Mouse (Mus musculus) midbrain, embryonic 14.5 days (tissue): ENCODE results near the gene Mbd6. TPM values are rescaled to one million over a fixed set of nuclear protein-coding genes. Genes with fewer than 3 reads are reported as not detected.

Experiments
- ATAC-seq: fragments of 200-750 bp; cut with Nextera tagmentation; 2 replicates; pipeline ENCODE4 v1.8.0; 2017; ENCODE audit warnings: moderate number of reproducible peaks, moderate library complexity; ENCODE audit not compliant: low FRiP score, low TSS enrichment
- DNase-seq: peaks from one replicate; pipeline ENCODE4 v3.0.0-alpha.2; 2015
- H3K27ac ChIP-seq: fragments of 300-500 bp; sonication (generic); replicated peaks from 2 replicates; pipeline ENCODE4 v1.5.1; 2014; ENCODE audit warnings: mild to moderate bottlenecking, low read depth, low read length, moderate library complexity
- H3K27me3 ChIP-seq: fragments of 300-500 bp; sonication (generic); 2 replicates; pipeline ENCODE4 v1.6.1; 2014; ENCODE audit warnings: low read length, control low read depth, mixed read lengths; ENCODE audit not compliant: control insufficient read depth, insufficient read depth
- H3K36me3 ChIP-seq: fragments of 300-500 bp; sonication (generic); 2 replicates; pipeline ENCODE4 v1.6.1; 2014; ENCODE audit warnings: low read length, control low read depth; ENCODE audit not compliant: control insufficient read depth, insufficient read depth
- H3K4me1 ChIP-seq: fragments of 300-500 bp; sonication (generic); 2 replicates; pipeline ENCODE4 v1.6.1; 2014; ENCODE audit warnings: mild to moderate bottlenecking, antibody characterized with exemption, low read length, control low read depth; ENCODE audit not compliant: control insufficient read depth, insufficient read depth
- H3K4me2 ChIP-seq: fragments of 300-500 bp; sonication (generic); 2 replicates; pipeline ENCODE4 v1.6.1; 2014; ENCODE audit warnings: mild to moderate bottlenecking, low read length, moderate library complexity
- H3K4me3 ChIP-seq: fragments of 300-500 bp; sonication (generic); replicated peaks from 2 replicates; pipeline ENCODE4 v1.5.1; 2014; ENCODE audit warnings: low read depth, low read length
- H3K9ac ChIP-seq: fragments of 300-500 bp; sonication (generic); replicated peaks from 2 replicates; pipeline ENCODE4 v1.6.1; 2014; ENCODE audit warnings: mild to moderate bottlenecking, low read length, moderate library complexity
- H3K9me3 ChIP-seq: fragments of 300-500 bp; sonication (generic); 2 replicates; pipeline ENCODE4 v1.6.1; 2016; ENCODE audit warnings: low read length, control low read depth, mixed read lengths; ENCODE audit not compliant: control insufficient read depth
- WGBS: fragments of 180-500 bp; shearing (Covaris S2); extraction: QIAGEN DNeasy Blood & Tissue Kit; methylation state at CpG from one replicate; pipeline ENCODE4 v1.1.7; 2014; 5-methylcytosine and 5-hydroxymethylcytosine counted together
- polyA plus RNA-seq: library from polyadenylated mRNA; unstranded; fragments of >200 nt; fragmentation: Nextera tagmentation; extraction: Ambion mirVana; gene quantifications from 2 replicates; pipeline ENCODE4 v1.2.1, GENCODE M21; 2014

The Mbd6 gene
- polyA plus RNA-seq, 1 experiment from 2014 or later, result 18.0 TPM

DNA sequence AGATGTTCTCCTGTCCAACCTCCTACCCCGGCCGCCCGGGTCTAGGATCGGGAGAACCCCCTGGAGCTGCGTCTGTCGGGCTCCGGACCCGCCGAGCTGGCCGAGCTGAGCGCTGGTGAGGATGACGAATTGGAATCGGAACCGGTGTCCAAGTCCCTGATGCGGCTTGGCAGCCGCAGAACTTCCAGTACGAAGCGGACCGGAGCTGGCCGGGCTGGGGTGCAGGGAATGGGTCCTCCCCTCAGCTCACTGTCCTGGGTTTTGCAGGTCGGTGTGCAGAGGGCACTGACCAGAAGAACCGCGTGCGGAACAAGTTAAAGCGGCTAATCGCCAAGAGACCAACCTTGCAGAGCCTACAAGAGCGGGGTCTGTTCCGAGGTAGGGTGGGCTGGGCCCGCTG, 38.0 kb upstream of the Mbd6 start:
- 4% methylated on average over 29 of the region's 29 CpGs for WGBS
- H3K27ac ChIP-seq, result no peak overlapping the region
- no peak for ATAC-seq
- no peaks in the 10 kb centered on the region for H3K9me3 ChIP-seq
- H3K9ac ChIP-seq, result no peak overlapping the region; the same call in 1 of the 2 replicates
- H3K4me1 ChIP-seq, result peaks cover 10% of the 10 kb centered on the region; the same call in 1 of the 2 replicates
- peak overlapping the region; percentile 52 for H3K4me2 ChIP-seq
- no peak for DNase-seq
- H3K36me3 ChIP-seq, result no peaks in the 10 kb centered on the region
- peak overlapping the region; percentile 29 for H3K4me3 ChIP-seq
- H3K27me3 ChIP-seq, result peaks cover 57% of the 10 kb centered on the region

DNA sequence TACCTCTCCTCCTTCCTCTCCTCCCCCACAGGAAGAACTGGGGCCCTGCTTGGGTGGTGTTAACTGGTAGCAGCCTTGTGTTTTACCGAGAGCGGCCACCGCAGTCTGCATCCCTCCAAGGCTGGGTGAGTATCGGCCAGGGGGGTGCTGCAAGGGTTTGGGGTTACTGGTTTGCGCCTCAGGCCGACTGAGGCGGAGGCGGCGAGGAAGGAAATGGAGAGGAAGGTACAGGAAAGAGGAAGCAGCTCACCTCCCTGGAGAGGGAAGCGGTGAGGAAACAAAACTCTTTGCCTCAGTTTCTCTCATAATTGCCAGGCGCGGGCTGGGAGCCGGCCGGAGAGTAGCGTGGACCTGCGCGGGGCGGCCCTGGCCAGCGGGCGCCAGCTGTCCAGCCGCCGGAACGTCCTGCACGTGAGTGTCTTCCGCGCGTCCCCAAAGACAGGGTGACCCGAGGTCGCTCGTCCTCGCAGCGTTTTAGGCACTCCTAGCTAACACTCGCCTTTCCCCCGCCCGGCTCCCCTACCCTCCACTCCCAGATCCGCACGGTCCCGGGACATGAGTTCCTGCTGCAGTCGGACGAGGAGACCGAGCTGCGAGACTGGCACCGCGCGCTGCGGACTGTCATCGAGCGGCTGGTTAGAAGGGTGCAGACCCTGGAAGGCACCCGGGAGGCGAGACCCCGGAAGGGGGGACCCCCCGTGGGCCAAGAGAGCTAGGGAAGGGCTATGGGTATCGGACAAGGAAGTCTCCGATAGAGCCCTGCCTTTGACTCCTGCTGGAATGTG, 37.4 kb upstream of the Mbd6 start:
- H3K9me3 ChIP-seq, result no peaks in the 10 kb centered on the region
- WGBS, result under 1% methylated on average over 54 of the region's 54 CpGs
- no peaks in the 10 kb centered on the region for H3K36me3 ChIP-seq
- peak overlapping the region; percentile 52 for H3K4me2 ChIP-seq
- peak overlapping the region; percentile 29 for H3K4me3 ChIP-seq
- H3K27ac ChIP-seq, result no peak overlapping the region
- no peak overlapping the region; the same call in 1 of the 2 replicates for H3K9ac ChIP-seq
- DNase-seq, result peak; percentile 33
- H3K4me1 ChIP-seq, result peaks cover 10% of the 10 kb centered on the region; the same call in 1 of the 2 replicates
- no peak for ATAC-seq
- H3K27me3 ChIP-seq, result peaks cover 57% of the 10 kb centered on the region

DNA sequence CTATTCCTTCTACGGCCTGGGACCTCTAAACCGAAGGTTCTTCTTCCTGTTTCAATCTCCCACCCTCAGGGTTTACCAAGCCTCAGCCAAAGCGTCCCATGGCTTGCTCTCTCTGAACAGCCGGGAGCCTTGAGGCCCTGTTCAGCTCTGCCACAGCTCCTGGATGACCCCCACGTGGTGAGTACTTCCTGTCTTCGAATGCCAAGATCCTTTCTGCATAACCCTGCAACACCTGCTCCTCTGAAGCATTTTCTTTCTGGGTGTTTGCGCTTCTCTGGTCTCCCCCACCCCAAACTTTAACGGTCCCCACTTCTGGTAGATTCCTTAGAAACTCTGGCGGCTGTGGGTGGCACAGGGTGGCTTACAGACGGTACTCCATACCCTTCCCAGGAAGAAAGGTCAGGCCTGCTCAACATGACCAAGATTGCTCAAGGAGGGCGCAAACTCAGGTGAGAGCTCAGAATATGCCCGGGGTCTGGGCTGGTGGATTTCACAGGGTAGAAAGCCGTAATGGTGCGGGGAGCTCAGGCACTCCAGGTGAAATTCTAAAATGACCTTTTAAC, 36.7 kb upstream of the Mbd6 start:
- Histone ChIP-seq H3K36me3 (no peaks in the 10 kb centered on the region), H3K9me3 (no peaks in the 10 kb centered on the region), H3K9ac (no peak overlapping the region), H3K4me3 (0 out of 2 replicates have a peak overlapping the region, but pooled peaks have one; percentile 29), H3K27ac (no peak overlapping the region), H3K4me2 (no peak overlapping the region), H3K27me3 (peaks cover 57% of the 10 kb centered on the region), H3K4me1 (peaks cover 10% of the 10 kb centered on the region; the same call in 1 of the 2 replicates)
- DNase-seq, result no peak
- WGBS, result 29% methylated on average over 14 of the region's 14 CpGs
- ATAC-seq, result no peak

DNA sequence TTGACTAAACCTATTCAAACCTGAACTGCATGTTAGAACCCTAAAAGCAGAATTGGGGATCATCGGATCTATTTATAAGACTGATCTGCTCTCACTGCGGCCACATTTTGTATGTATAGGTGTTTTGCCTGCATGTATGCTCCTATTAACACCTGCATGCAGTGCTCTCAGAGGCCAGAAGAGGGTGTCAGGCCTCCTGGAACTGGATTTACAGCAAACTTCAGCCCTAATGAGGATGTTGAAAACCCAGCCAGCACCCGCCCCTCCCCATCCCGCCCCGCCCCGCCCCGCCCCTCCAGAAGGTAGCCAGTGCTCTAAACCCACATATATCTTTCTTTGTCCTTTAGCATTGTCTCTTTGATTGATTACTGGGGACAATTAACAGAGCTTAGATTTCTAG, 35.7 kb upstream of the Mbd6 start:
- H3K36me3 ChIP-seq, result no peaks in the 10 kb centered on the region
- H3K4me3 ChIP-seq, result no peak overlapping the region
- H3K27me3 ChIP-seq, result peaks cover 57% of the 10 kb centered on the region
- 10% methylated on average over 7 of the region's 7 CpGs for WGBS
- DNase-seq, result peak; percentile 51
- H3K9me3 ChIP-seq, result no peaks in the 10 kb centered on the region
- no peak for ATAC-seq
- H3K4me1 ChIP-seq, result peaks cover 10% of the 10 kb centered on the region; the same call in 1 of the 2 replicates
- H3K9ac ChIP-seq, result no peak overlapping the region
- H3K4me2 ChIP-seq, result no peak overlapping the region
- H3K27ac ChIP-seq, result no peak overlapping the region

DNA sequence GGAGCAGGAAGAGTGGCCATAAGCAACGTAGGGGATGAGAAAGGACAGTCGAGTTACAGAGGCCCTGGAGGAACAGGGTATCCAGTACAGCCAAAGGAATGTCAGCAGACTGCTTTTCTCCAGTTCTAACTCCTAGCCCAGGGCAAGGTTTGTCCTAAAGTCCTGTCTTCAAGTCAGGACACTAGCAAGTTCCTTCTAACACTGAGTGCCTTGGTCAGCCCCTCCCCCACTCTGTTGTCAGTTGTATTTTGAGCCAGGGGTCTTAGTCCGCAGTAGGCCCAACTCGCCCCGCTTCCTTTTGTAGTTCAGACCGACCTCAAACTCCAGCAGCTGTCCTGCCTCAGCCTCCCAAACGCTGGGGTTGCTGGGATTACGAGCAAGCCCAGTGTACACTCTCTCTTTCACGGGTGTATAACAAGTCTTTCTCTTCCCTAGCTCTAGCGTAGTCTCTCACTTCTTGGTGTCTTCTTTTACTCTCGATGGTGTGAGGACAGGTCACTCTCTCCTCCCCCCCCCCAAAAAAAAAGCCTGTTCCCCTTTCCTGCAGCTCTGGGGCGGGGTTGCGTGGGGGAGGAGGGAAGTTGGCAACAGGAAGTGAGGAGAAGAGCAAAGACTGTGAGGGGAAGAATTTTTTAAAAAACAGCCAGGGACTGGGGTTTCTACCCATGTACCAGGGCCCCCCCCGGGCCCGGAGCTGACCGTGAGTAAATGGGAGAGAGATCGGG, 34.5 kb upstream of the Mbd6 start:
- H3K9ac ChIP-seq, result no peak overlapping the region
- no peak for DNase-seq
- no peak for ATAC-seq
- peaks cover 47% of the 10 kb centered on the region for H3K27me3 ChIP-seq
- 77% methylated on average over 17 of the region's 17 CpGs for WGBS
- no peak overlapping the region for H3K4me3 ChIP-seq
- no peaks in the 10 kb centered on the region for H3K9me3 ChIP-seq
- H3K4me1 ChIP-seq, result peaks cover 10% of the 10 kb centered on the region; the same call in 1 of the 2 replicates
- H3K27ac ChIP-seq, result no peak overlapping the region
- H3K36me3 ChIP-seq, result no peaks in the 10 kb centered on the region
- H3K4me2 ChIP-seq, result no peak overlapping the region

DNA sequence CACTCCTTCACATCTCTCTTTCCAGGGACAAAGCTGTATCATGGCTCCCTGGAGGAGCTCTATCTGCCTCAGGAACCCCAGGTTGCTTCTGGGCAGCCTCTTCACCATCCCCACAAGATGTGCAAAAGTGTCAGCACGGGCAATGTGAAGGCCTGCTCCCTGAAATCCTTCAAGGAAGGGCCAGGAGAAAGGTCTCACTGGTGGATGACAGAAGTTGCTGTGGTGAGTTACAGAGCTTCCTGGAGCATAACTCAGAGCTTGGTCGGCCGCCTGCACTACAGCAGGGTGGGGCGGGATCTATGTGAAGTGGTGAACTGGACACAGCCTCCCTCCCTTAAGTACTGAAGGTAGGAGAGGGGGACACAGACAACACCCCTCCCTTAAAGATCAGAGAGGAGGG, 33.9 kb upstream of the Mbd6 start:
- no peak for ATAC-seq
- 84% methylated on average over 4 of the region's 4 CpGs for WGBS

DNA sequence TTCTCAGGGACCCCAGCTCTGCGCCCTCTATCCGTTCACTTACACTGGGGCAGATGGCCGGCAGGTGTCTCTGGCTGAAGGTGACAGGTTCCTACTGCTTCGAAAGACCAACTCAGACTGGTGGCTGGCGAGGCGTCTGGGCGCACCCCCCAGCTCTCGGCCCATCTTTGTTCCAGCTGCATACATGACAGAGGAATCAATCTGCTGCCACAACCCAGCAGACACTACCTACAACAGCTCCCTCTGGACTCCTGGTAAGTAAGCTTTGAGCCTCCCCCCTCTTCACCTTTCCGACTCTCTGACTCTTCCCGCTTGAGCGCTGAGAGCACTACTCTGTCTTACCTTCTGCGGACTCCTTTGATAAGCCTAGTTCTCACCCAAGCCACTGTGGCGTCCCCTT, 33.4 kb upstream of the Mbd6 start:
- no peak overlapping the region for H3K9ac ChIP-seq
- H3K4me3 ChIP-seq, result no peak overlapping the region
- H3K9me3 ChIP-seq, result no peaks in the 10 kb centered on the region
- peaks cover 10% of the 10 kb centered on the region; the same call in 1 of the 2 replicates for H3K4me1 ChIP-seq
- peaks cover 36% of the 10 kb centered on the region for H3K27me3 ChIP-seq
- H3K27ac ChIP-seq, result no peak overlapping the region
- no peak overlapping the region for H3K4me2 ChIP-seq
- 70% methylated on average over 13 of the region's 13 CpGs for WGBS
- H3K36me3 ChIP-seq, result no peaks in the 10 kb centered on the region
- ATAC-seq, result no peak
- DNase-seq, result no peak

More for the DNA sequence above, 33.9 kb upstream of the Mbd6 start:
- H3K36me3 ChIP-seq, result no peaks in the 10 kb centered on the region
- no peak overlapping the region for H3K4me3 ChIP-seq
- peaks cover 41% of the 10 kb centered on the region for H3K27me3 ChIP-seq
- no peak overlapping the region for H3K4me2 ChIP-seq
- peaks cover 10% of the 10 kb centered on the region; the same call in 1 of the 2 replicates for H3K4me1 ChIP-seq
- H3K27ac ChIP-seq, result no peak overlapping the region
- DNase-seq, result no peak
- no peaks in the 10 kb centered on the region for H3K9me3 ChIP-seq
- no peak overlapping the region for H3K9ac ChIP-seq

DNA sequence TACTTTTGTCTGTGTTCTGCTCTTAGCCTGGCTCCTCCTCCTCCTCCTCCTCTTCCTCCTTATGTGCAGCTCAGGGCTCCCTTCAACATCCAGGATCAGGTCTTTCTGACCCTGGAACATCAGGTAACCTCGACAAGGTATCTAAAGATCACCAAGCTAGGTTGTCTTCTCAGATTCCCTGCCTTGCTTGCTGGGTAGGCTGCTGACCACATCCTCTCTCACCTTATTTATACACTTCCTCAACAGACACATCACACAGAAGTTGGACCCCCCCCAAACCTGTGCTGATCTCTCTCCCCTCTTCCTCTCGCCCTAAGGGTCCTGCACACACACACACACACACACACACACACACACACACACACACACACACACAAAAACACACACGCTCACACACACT, 32.8 kb upstream of the Mbd6 start, which contains the start of gene Arhgap9:
Arhgap9 (plus strand) TSS at position 344 of the 400 bp plus-strand sequence.
- ATAC-seq (no peak), DNase-seq (no peak)
- Histone ChIP-seq H3K27me3 (peaks cover 30% of the 10 kb centered on the region), H3K4me1 (peaks cover 6% of the 10 kb centered on the region; the same call in 1 of the 2 replicates), H3K9ac (no peak within 1 kb of the TSS), H3K27ac (no peak within 1 kb of the TSS), H3K4me2 (no peak within 1 kb of the TSS), H3K9me3 (no peaks in the 10 kb centered on the region), H3K4me3 (no peak within 1 kb of the TSS), H3K36me3 (no peaks in the 10 kb centered on the region)
- WGBS, result 75% methylated on average over 3 of the region's 3 CpGs
